Mouse (Mus musculus): ENCODE data around the gene Nhlrc3. TPM values are rescaled to one million over a fixed set of nuclear protein-coding genes. Genes with fewer than 3 reads are reported as not detected.

Nhlrc3 gene
- polyA plus RNA-seq (2012; rRNA removed), result 7.0 and 7.1 TPM in 2 replicates

- WGBS, result under 1% methylated on average over 51 of the region's 52 CpGs
- DNase-seq (ENCODE audit: low read depth in 1 of 2, low spot score in 2 of 2), result peak; percentile 91 to 94
- Histone ChIP-seq H3K27ac (ENCODE audit: insufficient read depth, low read length) (peak within 1 kb of the TSS; percentile 99), H3K4me1 (ENCODE audit: control insufficient read depth, insufficient read depth, insufficient read length) (peaks cover 12% of the 10 kb centered on the region), H3K4me3 (ENCODE audit: extremely low read depth, insufficient read depth, insufficient read length) (peak within 1 kb of the TSS; percentile 90), H3K27me3 (ENCODE audit: control insufficient read depth, insufficient read depth, low read length) (no peaks in the 10 kb centered on the region), H3K36me3 (ENCODE audit: control insufficient read depth, insufficient read depth, low read length) (peaks cover 2% of the 10 kb centered on the region; the same call in 1 of the 2 replicates)
- TF ChIP-seq CTCF (IDR thresholded peaks at IDR 0.05; ENCODE audit: extremely low read depth, insufficient read depth, insufficient read length, insufficient replicate concordance) (no peak), POLR2A (IDR thresholded peaks at IDR 0.05; ENCODE audit: low read depth, low read length) (no peak)
Measured at GRCm38 (mm10) chr3:53463046-53463764, at the start of gene Nhlrc3, which contains the start of gene Proser1. Gene Nhlrc3, minus strand, starts transcription at chr3:53463332. Gene Proser1, plus strand, starts transcription at chr3:53463666.

DNA sequence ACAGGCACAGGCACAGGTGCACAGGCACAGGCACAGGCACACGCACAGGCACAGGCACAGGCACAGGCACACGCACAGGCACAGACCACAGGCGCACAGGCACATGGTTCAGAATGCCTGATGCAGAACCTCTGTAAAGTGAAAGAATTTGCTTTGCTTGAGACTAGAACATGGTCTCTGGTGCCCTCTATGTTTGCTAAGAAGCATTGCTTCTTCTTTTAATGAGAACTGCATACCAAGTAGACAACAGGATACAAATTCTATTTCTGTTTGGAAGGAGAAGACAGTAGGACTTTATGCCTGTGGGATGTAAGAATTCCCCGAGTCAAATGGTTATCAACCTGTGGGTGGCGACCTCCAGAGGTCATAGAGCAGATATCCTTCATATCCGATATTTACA lies 39.3 kb upstream of the Nhlrc3 start:
- no peak overlapping the region for H3K4me3 ChIP-seq (ENCODE audit: extremely low read depth, insufficient read depth, insufficient read length)
- DNase-seq (ENCODE audit: low read depth in 1 of 2, low spot score in 2 of 2), result peak in 1 of 2 experiments; percentile 3
- H3K27me3 ChIP-seq (ENCODE audit: control insufficient read depth, insufficient read depth, low read length), result no peaks in the 10 kb centered on the region
- H3K4me1 ChIP-seq (ENCODE audit: control insufficient read depth, insufficient read depth, insufficient read length), result no peaks in the 10 kb centered on the region
- TF ChIP-seq POLR2A (IDR thresholded peaks at IDR 0.05; ENCODE audit: low read depth, low read length), result no peak
- no peak for TF ChIP-seq CTCF (IDR thresholded peaks at IDR 0.05; ENCODE audit: extremely low read depth, insufficient read depth, insufficient read length, insufficient replicate concordance)
- no peak overlapping the region for H3K27ac ChIP-seq (ENCODE audit: insufficient read depth, low read length)
- no peaks in the 10 kb centered on the region for H3K36me3 ChIP-seq (ENCODE audit: control insufficient read depth, insufficient read depth, low read length)
- WGBS, result 52% methylated on average over 6 of the region's 6 CpGs

- WGBS, result 84% methylated on average over 6 of the region's 6 CpGs
- no peaks in the 10 kb centered on the region for H3K4me1 ChIP-seq (ENCODE audit: control insufficient read depth, insufficient read depth, insufficient read length)
- no peaks in the 10 kb centered on the region for H3K27me3 ChIP-seq (ENCODE audit: control insufficient read depth, insufficient read depth, low read length)
- no peak overlapping the region for H3K27ac ChIP-seq (ENCODE audit: insufficient read depth, low read length)
- DNase-seq (ENCODE audit: low read depth in 1 of 2, low spot score in 2 of 2), result no peak
- H3K4me3 ChIP-seq (ENCODE audit: extremely low read depth, insufficient read depth, insufficient read length), result no peak overlapping the region
- TF ChIP-seq POLR2A (IDR thresholded peaks at IDR 0.05; ENCODE audit: low read depth, low read length) (no peak), CTCF (IDR thresholded peaks at IDR 0.05; ENCODE audit: extremely low read depth, insufficient read depth, insufficient read length, insufficient replicate concordance) (no peak)
- no peaks in the 10 kb centered on the region for H3K36me3 ChIP-seq (ENCODE audit: control insufficient read depth, insufficient read depth, low read length)
Measured at GRCm38 (mm10) chr3:53498351-53498905, 35.3 kb upstream of the Nhlrc3 start.

GRCm38 (mm10) chr3:53488353-53488752 lies 25.2 kb upstream of the Nhlrc3 start, which contains the start of gene Stoml3:
Gene Stoml3, plus strand, starts transcription at chr3:53488653.
- no peaks in the 10 kb centered on the region for H3K27me3 ChIP-seq (ENCODE audit: control insufficient read depth, insufficient read depth, low read length)
- no peak for DNase-seq (ENCODE audit: low read depth in 1 of 2, low spot score in 2 of 2)
- H3K27ac ChIP-seq (ENCODE audit: insufficient read depth, low read length), result no peak within 1 kb of the TSS
- H3K36me3 ChIP-seq (ENCODE audit: control insufficient read depth, insufficient read depth, low read length), result no peaks in the 10 kb centered on the region
- H3K4me3 ChIP-seq (ENCODE audit: extremely low read depth, insufficient read depth, insufficient read length), result no peak within 1 kb of the TSS
- WGBS, result 90% methylated on average over 6 of the region's 6 CpGs
- no peak for TF ChIP-seq POLR2A (IDR thresholded peaks at IDR 0.05; ENCODE audit: low read depth, low read length)
- no peak for TF ChIP-seq CTCF (IDR thresholded peaks at IDR 0.05; ENCODE audit: extremely low read depth, insufficient read depth, insufficient read length, insufficient replicate concordance)
- peaks cover 4% of the 10 kb centered on the region; the same call in 1 of the 2 replicates for H3K4me1 ChIP-seq (ENCODE audit: control insufficient read depth, insufficient read depth, insufficient read length)

DNA sequence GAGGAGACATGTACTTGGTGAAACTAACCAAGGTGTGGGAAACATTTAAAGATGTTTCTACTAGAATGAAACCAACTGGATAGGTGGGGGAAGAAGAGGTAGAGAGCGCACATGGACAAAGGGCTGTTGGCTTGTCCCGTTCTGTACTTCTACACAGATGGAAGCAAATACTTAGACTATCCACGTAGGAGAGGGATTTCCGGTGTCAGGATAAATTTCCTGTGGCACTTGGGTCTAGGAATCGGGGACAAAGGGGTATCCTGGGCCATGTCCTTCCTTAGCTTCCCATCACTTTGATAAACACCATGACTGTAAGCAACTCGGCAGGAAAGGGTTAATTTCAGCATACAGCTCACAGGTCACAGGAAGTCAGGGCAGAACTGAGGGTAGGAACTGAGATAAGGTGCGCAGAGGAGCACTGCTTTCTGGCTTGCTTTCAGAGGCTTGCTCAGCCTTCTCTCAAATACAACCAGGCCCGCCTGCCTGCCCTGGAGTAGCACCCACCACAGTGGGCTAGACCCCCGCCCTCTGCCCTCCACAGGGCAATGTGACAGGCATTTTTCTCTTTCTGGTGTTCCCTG lies 24.0 kb upstream of the Nhlrc3 start:
- TF ChIP-seq POLR2A (IDR thresholded peaks at IDR 0.05; ENCODE audit: low read depth, low read length) (no peak), CTCF (IDR thresholded peaks at IDR 0.05; ENCODE audit: extremely low read depth, insufficient read depth, insufficient read length, insufficient replicate concordance) (no peak)
- no peaks in the 10 kb centered on the region for H3K27me3 ChIP-seq (ENCODE audit: control insufficient read depth, insufficient read depth, low read length)
- 56% methylated on average over 9 of the region's 9 CpGs for WGBS
- DNase-seq (ENCODE audit: low read depth in 1 of 2, low spot score in 2 of 2), result no peak
- no peak overlapping the region for H3K4me3 ChIP-seq (ENCODE audit: extremely low read depth, insufficient read depth, insufficient read length)
- no peaks in the 10 kb centered on the region for H3K36me3 ChIP-seq (ENCODE audit: control insufficient read depth, insufficient read depth, low read length)
- H3K4me1 ChIP-seq (ENCODE audit: control insufficient read depth, insufficient read depth, insufficient read length), result peaks cover 4% of the 10 kb centered on the region; the same call in 1 of the 2 replicates
- no peak overlapping the region for H3K27ac ChIP-seq (ENCODE audit: insufficient read depth, low read length)

DNA sequence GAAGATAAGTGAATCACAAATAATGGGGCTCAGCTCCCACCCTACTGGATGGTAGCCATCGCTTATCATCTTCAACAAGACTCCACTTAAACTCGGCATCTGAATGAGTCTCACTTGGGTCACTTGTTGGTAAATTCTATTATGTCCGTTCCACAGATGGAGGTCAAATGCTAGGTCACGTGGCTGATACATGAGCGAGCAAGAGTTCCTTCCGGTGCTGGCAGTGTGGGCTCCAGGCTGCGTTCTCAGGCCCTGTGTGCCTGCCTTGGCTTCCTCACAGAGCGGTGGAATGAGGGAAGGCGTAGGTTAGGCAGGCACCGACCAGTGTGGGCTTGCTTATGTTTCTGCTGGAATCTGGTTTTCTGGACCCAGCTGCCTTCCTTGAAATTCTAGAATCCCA lies 23.4 kb upstream of the Nhlrc3 start:
- 81% methylated on average over 10 of the region's 10 CpGs for WGBS
- Histone ChIP-seq H3K27ac (ENCODE audit: insufficient read depth, low read length) (no peak overlapping the region), H3K36me3 (ENCODE audit: control insufficient read depth, insufficient read depth, low read length) (no peaks in the 10 kb centered on the region), H3K4me1 (ENCODE audit: control insufficient read depth, insufficient read depth, insufficient read length) (peaks cover 4% of the 10 kb centered on the region; the same call in 1 of the 2 replicates), H3K27me3 (ENCODE audit: control insufficient read depth, insufficient read depth, low read length) (no peaks in the 10 kb centered on the region), H3K4me3 (ENCODE audit: extremely low read depth, insufficient read depth, insufficient read length) (no peak overlapping the region)
- TF ChIP-seq POLR2A (IDR thresholded peaks at IDR 0.05; ENCODE audit: low read depth, low read length) (no peak), CTCF (IDR thresholded peaks at IDR 0.05; ENCODE audit: extremely low read depth, insufficient read depth, insufficient read length, insufficient replicate concordance) (no peak)
- DNase-seq (ENCODE audit: low read depth in 1 of 2, low spot score in 2 of 2), result no peak
